Mouse (Mus musculus): ENCODE data around the gene Ugt2a3. TPM values are rescaled to one million over a fixed set of nuclear protein-coding genes. Genes with fewer than 3 reads are reported as not detected.
"Not testable (repeated sequence)": the region's sequence is repeated elsewhere in the genome, so short reads cannot be mapped to it uniquely, and the experiment has no call there.

Ugt2a3 gene
- not detected in 2 replicates for polyA plus RNA-seq (2015; fragmentation: Nextera tagmentation; extraction: Ambion mirVana)

- Histone ChIP-seq H3K9me3 (no peaks in the 10 kb centered on the region), H3K4me1 (no peaks in the 10 kb centered on the region), H3K27me3 (no peaks in the 10 kb centered on the region), H3K4me2 (replicated peaks) (no peak within 1 kb of the TSS), H3K9ac (replicated peaks) (no peak within 1 kb of the TSS), H3K4me3 (no peak within 1 kb of the TSS), H3K36me3 (no peaks in the 10 kb centered on the region), H3K27ac (replicated peaks) (no peak within 1 kb of the TSS)
- whole genome bisulfite sequencing: 83% methylated on average over 11 of the region's 11 CpGs
- no peak for ATAC-seq (replicated peaks)
Measured at GRCm38 (mm10) chr5:87336961-87337697, at the start of gene Ugt2a3. Gene Ugt2a3, minus strand, starts transcription at chr5:87337195.

DNA sequence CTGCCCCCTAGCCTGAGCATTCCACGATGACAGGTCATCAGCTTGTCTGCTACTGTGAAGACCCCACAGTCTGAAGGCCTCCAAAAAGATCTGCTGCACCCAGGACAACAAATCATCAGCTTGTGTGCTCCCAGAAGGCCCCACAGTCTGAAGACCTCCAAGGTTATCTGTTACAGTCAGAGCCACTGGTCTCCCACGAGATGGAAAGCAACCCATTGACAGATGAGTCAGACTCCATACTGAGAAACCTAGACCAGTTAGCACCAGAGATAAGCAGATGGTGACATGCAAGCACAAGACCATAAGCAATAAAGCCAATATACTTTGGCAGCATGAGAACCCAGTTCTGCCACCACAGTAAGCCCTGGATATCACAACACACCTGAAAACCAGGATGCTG is 43.2 kb upstream of the Ugt2a3 start:
- ATAC-seq (replicated peaks): no peak
- H3K9me3 ChIP-seq: no peaks in the 10 kb centered on the region
- no peak overlapping the region for H3K9ac ChIP-seq (replicated peaks)
- WGBS: 83% methylated on average over 2 of the region's 2 CpGs
- no peaks in the 10 kb centered on the region for H3K27me3 ChIP-seq
- no peak overlapping the region for H3K4me3 ChIP-seq
- no peak overlapping the region for H3K4me2 ChIP-seq (replicated peaks)
- no peaks in the 10 kb centered on the region for H3K36me3 ChIP-seq
- H3K27ac ChIP-seq (replicated peaks): no peak overlapping the region
- H3K4me1 ChIP-seq: no peaks in the 10 kb centered on the region

GRCm38 (mm10) chr5:87379825-87380224 is 42.8 kb upstream of the Ugt2a3 start:
- Histone ChIP-seq H3K4me2 (replicated peaks) (no peak overlapping the region), H3K4me1 (no peaks in the 10 kb centered on the region), H3K9ac (replicated peaks) (no peak overlapping the region), H3K9me3 (no peaks in the 10 kb centered on the region), H3K27me3 (no peaks in the 10 kb centered on the region), H3K4me3 (no peak overlapping the region), H3K27ac (replicated peaks) (no peak overlapping the region), H3K36me3 (no peaks in the 10 kb centered on the region)
- ATAC-seq (replicated peaks): no peak

GRCm38 (mm10) chr5:87375874-87376383 is 38.9 kb upstream of the Ugt2a3 start:
- Histone ChIP-seq H3K4me1 (no peaks in the 10 kb centered on the region), H3K9me3 (no peaks in the 10 kb centered on the region), H3K36me3 (no peaks in the 10 kb centered on the region), H3K27me3 (no peaks in the 10 kb centered on the region), H3K9ac (replicated peaks) (no peak overlapping the region), H3K4me2 (replicated peaks) (no peak overlapping the region), H3K4me3 (no peak overlapping the region), H3K27ac (replicated peaks) (no peak overlapping the region)
- 90% methylated on average over 3 of the region's 3 CpGs for WGBS
- no peak for ATAC-seq (replicated peaks)

- Histone ChIP-seq H3K4me2 (replicated peaks) (no peak overlapping the region), H3K9ac (replicated peaks) (no peak overlapping the region), H3K36me3 (no peaks in the 10 kb centered on the region), H3K9me3 (no peaks in the 10 kb centered on the region), H3K27ac (replicated peaks) (no peak overlapping the region), H3K4me1 (no peaks in the 10 kb centered on the region), H3K4me3 (no peak overlapping the region), H3K27me3 (no peaks in the 10 kb centered on the region)
- ATAC-seq (replicated peaks): no peak
- 90% methylated on average over 1 of the region's 1 CpGs for WGBS
Measured at GRCm38 (mm10) chr5:87373502-87373863, 36.5 kb upstream of the Ugt2a3 start.

GRCm38 (mm10) chr5:87372788-87373501 is 36.0 kb upstream of the Ugt2a3 start:
- not testable (repeated sequence) for ATAC-seq (replicated peaks); H3K36me3 ChIP-seq; H3K4me3 ChIP-seq; H3K9me3 ChIP-seq; H3K9ac ChIP-seq (replicated peaks); H3K27ac ChIP-seq (replicated peaks); H3K4me2 ChIP-seq (replicated peaks); H3K4me1 ChIP-seq; H3K27me3 ChIP-seq
- WGBS: 74% methylated on average over 4 of the region's 4 CpGs

DNA sequence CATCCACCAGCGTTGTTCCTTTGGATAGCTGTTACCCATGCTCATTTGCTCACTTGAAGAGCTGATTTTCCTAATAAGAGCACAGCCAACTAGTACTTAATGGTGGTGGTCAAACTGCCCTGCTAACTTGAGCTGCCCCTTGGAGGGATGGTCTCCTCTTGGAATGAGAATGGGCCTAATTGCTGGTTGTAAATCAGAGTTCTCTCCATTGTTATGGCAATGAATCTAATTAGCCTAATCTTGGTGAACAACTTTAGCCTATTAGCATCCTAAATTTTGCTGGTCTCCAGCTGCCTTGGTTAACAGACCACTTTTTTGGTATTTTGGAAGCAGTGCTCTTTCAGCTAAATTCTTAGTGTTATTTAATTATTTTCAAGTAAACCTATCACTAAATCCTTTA is 13.4 kb upstream of the Ugt2a3 start:
- no peaks in the 10 kb centered on the region for H3K4me1 ChIP-seq
- H3K4me3 ChIP-seq: no peak overlapping the region
- no peak overlapping the region for H3K27ac ChIP-seq (replicated peaks)
- ATAC-seq (replicated peaks): no peak
- H3K9me3 ChIP-seq: no peaks in the 10 kb centered on the region
- no peak overlapping the region for H3K4me2 ChIP-seq (replicated peaks)
- H3K9ac ChIP-seq (replicated peaks): no peak overlapping the region
- WGBS: 21% methylated on average over 1 of the region's 1 CpGs
- H3K36me3 ChIP-seq: no peaks in the 10 kb centered on the region
- H3K27me3 ChIP-seq: no peaks in the 10 kb centered on the region

DNA sequence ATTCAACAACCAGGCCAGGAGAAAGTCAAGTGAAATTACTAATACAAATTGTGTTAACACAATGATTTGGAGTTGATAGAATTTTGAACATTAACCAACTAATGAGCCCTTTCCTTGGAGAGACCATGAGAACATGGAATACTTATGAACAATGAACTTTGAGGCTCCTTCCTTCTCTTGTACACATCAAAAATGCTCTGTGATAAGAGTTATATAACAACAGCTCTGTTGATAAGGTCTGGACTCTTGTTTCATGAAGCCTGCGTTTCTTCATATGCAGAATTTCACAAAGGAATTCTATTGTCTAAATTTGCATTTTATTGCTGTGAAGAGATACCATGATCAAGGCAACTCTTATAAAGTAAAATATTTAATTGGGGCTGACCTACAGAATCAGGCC is 12.2 kb upstream of the Ugt2a3 start:
- WGBS: 90% methylated on average over 1 of the region's 1 CpGs

DNA sequence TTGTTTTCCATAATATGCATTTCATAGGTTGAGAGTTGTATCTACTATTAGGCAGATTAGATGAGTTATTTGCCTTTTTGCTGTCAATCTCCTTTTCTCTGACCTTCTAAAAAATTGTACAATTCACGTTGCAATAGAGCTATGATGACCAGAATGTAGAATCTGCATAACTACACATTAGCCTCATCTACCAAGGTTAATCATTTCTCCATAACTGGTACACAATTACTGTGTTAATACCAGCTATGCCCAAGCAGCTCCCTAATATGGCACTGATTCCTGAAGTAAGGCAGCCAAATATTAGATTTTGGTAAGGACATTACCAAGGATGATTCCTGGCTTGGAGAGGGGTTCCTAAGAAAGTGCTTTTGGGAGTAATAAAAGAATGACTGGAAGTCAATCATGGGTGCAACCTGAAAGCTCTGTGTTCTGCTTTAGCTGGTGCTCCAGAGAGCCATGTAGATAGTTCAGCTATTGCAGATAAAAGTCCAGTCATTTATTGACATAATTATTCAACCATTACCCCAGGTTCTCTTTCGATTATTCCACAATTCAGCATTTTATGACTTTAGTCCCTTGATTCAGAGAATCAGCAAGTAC is 10.6 kb upstream of the Ugt2a3 start:
- not testable (repeated sequence) for ATAC-seq (replicated peaks); H3K27me3 ChIP-seq; H3K9me3 ChIP-seq; H3K9ac ChIP-seq (replicated peaks); H3K4me1 ChIP-seq; H3K36me3 ChIP-seq; H3K27ac ChIP-seq (replicated peaks); H3K4me3 ChIP-seq; H3K4me2 ChIP-seq (replicated peaks)
- WGBS: 69% methylated on average over 2 of the region's 2 CpGs

More for the DNA sequence above, 12.2 kb upstream of the Ugt2a3 start:
- not testable (repeated sequence) for H3K9ac ChIP-seq (replicated peaks); H3K9me3 ChIP-seq; H3K4me1 ChIP-seq; H3K4me2 ChIP-seq (replicated peaks); ATAC-seq (replicated peaks); H3K4me3 ChIP-seq; H3K27ac ChIP-seq (replicated peaks); H3K36me3 ChIP-seq; H3K27me3 ChIP-seq

DNA sequence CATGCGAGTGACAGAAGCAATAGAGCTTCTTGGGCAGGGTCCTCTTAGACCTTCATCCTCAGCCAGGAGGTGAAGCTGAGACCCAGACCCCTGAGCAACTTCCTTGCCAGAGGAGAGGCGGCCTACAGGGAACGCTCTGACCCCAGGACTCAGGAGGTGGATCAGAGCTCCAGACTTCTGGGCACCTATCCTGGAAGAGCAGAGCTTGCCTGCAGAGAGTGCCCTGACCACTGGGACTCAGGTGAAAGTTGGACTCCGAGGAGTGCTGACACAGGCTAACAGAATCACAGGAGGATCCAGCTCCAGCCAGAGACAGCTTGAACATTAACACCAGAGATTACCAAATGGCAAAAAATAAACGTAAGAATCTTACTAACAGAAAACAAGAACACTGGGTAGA is 3.5 kb upstream of the Ugt2a3 start:
- Histone ChIP-seq H3K9me3 (no peaks in the 10 kb centered on the region), H3K36me3 (no peaks in the 10 kb centered on the region), H3K4me1 (no peaks in the 10 kb centered on the region), H3K9ac (replicated peaks) (no peak overlapping the region), H3K27me3 (no peaks in the 10 kb centered on the region), H3K27ac (replicated peaks) (no peak overlapping the region), H3K4me2 (replicated peaks) (no peak overlapping the region), H3K4me3 (no peak overlapping the region)
- WGBS: 93% methylated on average over 5 of the region's 5 CpGs
- ATAC-seq (replicated peaks): no peak

DNA sequence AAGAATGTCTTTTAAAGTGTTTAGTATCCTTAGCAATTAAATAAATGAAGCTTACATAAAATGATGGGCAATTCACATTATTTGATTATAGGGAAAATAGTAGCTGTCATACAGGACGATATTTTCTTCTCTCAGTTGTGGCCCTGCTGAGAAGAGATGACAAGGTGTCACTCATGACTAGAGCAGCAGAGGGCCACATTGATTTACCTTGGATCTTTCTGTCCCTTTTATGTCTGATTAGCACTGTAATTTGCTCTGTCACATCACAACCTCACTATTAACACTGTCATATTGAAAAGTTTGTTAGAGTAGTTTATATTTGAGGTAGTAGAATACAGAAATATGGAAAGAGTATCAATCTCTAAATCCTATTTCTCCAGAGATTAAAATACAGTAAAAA is 1.8 kb downstream of the Ugt2a3 start:
- Histone ChIP-seq H3K36me3 (no peaks in the 10 kb centered on the region), H3K27ac (replicated peaks) (no peak overlapping the region), H3K9ac (replicated peaks) (no peak overlapping the region), H3K4me1 (no peaks in the 10 kb centered on the region), H3K27me3 (no peaks in the 10 kb centered on the region), H3K4me2 (replicated peaks) (no peak overlapping the region), H3K4me3 (no peak overlapping the region), H3K9me3 (no peaks in the 10 kb centered on the region)
- ATAC-seq (replicated peaks): no peak
- 82% methylated on average over 1 of the region's 1 CpGs for WGBS

GRCm38 (mm10) chr5:87333584-87333983 is 3.4 kb downstream of the Ugt2a3 start:
- H3K4me1 ChIP-seq: no peaks in the 10 kb centered on the region
- no peak overlapping the region for H3K4me2 ChIP-seq (replicated peaks)
- H3K27me3 ChIP-seq: no peaks in the 10 kb centered on the region
- H3K27ac ChIP-seq (replicated peaks): no peak overlapping the region
- ATAC-seq (replicated peaks): no peak
- H3K4me3 ChIP-seq: no peak overlapping the region
- H3K9me3 ChIP-seq: no peaks in the 10 kb centered on the region
- no peaks in the 10 kb centered on the region for H3K36me3 ChIP-seq
- no peak overlapping the region for H3K9ac ChIP-seq (replicated peaks)
- WGBS: 67% methylated on average over 3 of the region's 3 CpGs

Data from forebrain, embryonic 15.5 days (tissue).